Mouse (Mus musculus): Measurements from ENCODE around the gene Mmp23.

Gene Mmp23

DNA sequence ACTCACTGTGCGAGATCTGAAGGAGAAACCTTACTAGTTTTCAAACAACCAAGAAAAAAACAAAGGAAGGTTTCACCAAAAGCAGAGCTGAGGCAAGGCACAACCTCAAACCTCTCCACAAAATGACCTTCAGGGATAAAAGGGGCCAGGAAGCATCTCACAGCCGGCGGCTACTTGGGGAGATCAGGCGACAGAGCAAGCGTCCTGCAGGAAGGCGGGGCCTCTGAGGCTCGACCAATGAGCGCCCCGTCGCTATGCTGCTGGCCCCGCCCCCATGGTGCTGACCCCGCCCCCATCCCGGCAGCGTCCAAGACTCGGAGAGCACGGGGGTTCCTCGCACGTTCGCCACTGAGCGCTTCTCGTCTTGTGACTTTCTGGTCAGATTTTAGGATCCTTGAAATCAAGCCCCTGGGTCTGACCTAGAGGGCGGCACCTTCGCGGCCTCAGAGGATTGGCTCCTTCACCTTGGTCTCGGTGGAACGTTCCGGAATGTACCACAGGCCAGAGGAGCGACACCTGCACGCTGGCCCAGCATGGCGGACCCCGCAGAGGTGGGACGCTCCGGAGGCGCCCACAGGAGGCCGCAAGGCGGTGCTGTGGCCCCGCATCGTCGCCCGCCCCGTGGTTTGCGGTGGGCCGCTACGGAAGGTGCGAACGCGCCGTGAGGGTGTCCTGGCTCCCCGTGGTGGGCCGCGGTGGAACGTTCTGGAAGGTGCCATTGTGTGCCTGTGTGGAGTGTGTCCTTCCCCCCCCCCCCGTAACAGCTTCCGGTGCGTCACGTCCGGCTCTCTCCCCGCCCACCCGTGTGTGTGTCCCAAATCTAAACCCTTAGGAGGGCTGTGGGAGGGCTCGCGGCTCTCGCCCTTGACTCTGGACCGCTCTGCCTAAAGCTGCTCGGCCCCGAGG lies 51.8 kb downstream of the Mmp23 start, which contains the start of gene Slc35e2:
Gene Slc35e2, plus strand, starts transcription at position 326 of the 906 bp plus-strand sequence.
- DNase-seq (ENCODE audit: low read depth): peak; percentile 97
